Comparison of ENCODE assay signal across 8 mouse cellular contexts in genomic region chr1:53890380-53890779, GRCm38 (mm10).
A peak's percentile ranks its signal among the peaks of the same experiment; 100 is the strongest.
DNase-seq lines count a peak whose midpoint lies in the region; ATAC-seq and TF ChIP-seq lines count a peak whose summit lies in the region.
"Had no signal": no experiment of that assay in that cellular context is flagged by ENCODE, and none has a peak within 500 bp of the region (broad histone marks: within the 10 kb centered on the region; RNA-seq: fewer than 3 reads in every experiment).

No protein-coding gene starts in this region.

- H3K9ac ChIP-seq in kidney, embryonic 15.5 days, result no peak overlapping the region
- H3K9ac ChIP-seq: limb, embryonic 12.5 days had no signal

- peak; percentile 18 for DNase-seq in kidney, postnatal 14 days
- DNase-seq in B cell, adult 2 months, result peak; percentile 38 to 50
- DNase-seq in induced T-regulatory cell, adult 2 months (ENCODE audit: low read depth), result peak; percentile 66
- DNase-seq in gastrocnemius, postnatal 10 days, result no peak
- no peak for DNase-seq in cerebellum, adult 9-11 months

- TF ChIP-seq CTCF in E14TG2a.4 (conservative IDR thresholded peaks at IDR 0.05; ENCODE audit: low read length), result peak; percentile 21; the same call in 1 of the 2 replicates

- no peak overlapping the region for H3K27ac ChIP-seq in kidney, embryonic 15.5 days
- H3K27ac ChIP-seq: limb, embryonic 12.5 days had no signal

- H3K4me3 ChIP-seq in kidney, embryonic 15.5 days (replicated peaks), result no peak overlapping the region
- no peak overlapping the region for H3K4me3 ChIP-seq in E14TG2a.4 (replicated peaks; ENCODE audit: low read length)
- H3K4me3 ChIP-seq: limb, embryonic 12.5 days had no signal

- H3K27me3 ChIP-seq in kidney, embryonic 15.5 days, result no peaks in the 10 kb centered on the region
- H3K27me3 ChIP-seq in E14TG2a.4 (ENCODE audit: insufficient read depth, low read length), result no peaks in the 10 kb centered on the region
- H3K27me3 ChIP-seq: limb, embryonic 12.5 days had no signal

- H3K4me2 ChIP-seq in kidney, embryonic 15.5 days, result no peak overlapping the region
- H3K4me2 ChIP-seq: limb, embryonic 12.5 days had no signal

- no peaks in the 10 kb centered on the region for H3K36me3 ChIP-seq in kidney, embryonic 15.5 days
- H3K36me3 ChIP-seq in E14TG2a.4 (ENCODE audit: insufficient read depth, low read length), result no peaks in the 10 kb centered on the region
- H3K36me3 ChIP-seq: limb, embryonic 12.5 days had no signal

- ATAC-seq in kidney, embryonic 15.5 days (replicated peaks; ENCODE audit: low FRiP score), result no peak

- no peaks in the 10 kb centered on the region for H3K9me3 ChIP-seq in kidney, embryonic 15.5 days (replicated peaks)
- no peaks in the 10 kb centered on the region for H3K9me3 ChIP-seq in E14TG2a.4 (ENCODE audit: low read length)
- H3K9me3 ChIP-seq: limb, embryonic 12.5 days had no signal

- peaks cover 5% of the 10 kb centered on the region; the same call in 1 of the 2 replicates for H3K4me1 ChIP-seq in kidney, embryonic 15.5 days
- peaks cover 8% of the 10 kb centered on the region for H3K4me1 ChIP-seq in E14TG2a.4 (replicated peaks; ENCODE audit: low read depth, low read length)

- WGBS in kidney, embryonic 15.5 days, result 50% methylated on average over 3 of the region's 3 CpGs

Comparison
In these comparisons a context has a peak if more than half of its experiments do, and no peak if none do; other contexts are left out.
1. DNase-seq: peak in kidney, postnatal 14 days (single experiment), B cell, adult 2 months (2 of 2) and induced T-regulatory cell, adult 2 months (single experiment); none in gastrocnemius, postnatal 10 days (single experiment) and cerebellum, adult 9-11 months (single experiment).